Mouse (Mus musculus) olfactory bulb, adult 2 months (tissue): ENCODE measurements around the gene Myo1a.

Experiments used
- CTCF ChIP-seq: fragments of 200-500 bp; IDR thresholded peaks from 2 replicates; pipeline ENCODE4 v1.5.1; 2012; ENCODE audit warnings: low read depth, mild to moderate bottlenecking, low read length, moderate library complexity; ENCODE audit not compliant: insufficient read depth
- POLR2A ChIP-seq: fragments of 200-500 bp; IDR thresholded peaks from 2 replicates; pipeline ENCODE4 v1.6.1; 2012; ENCODE audit warnings: mild to moderate bottlenecking, low read depth, low read length, moderate library complexity; ENCODE audit not compliant: insufficient read depth

DNA sequence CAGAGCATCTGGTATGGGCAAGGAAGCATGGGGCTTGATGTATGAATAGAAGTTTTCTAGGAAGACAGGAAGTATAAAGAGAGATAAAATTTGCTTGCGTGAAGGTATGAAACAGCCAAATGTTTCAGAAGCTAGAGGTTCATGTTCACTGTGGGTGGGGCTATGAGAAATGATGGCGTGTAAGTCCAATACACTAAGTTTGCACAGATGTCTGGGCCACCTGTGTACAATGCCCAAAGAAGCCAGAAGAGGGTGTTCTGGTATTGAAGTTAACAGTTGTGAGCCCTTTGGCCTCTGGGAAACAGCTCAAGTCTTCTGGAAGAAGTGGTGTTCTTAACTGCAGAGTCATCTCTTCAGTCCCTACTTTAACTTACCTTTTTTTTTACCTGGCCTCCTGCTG lies 34.8 kb upstream of the Myo1a start:
- TF ChIP-seq CTCF: no peak
- no peak for TF ChIP-seq POLR2A
